Mouse (Mus musculus) NIH3T3 (cell line): Measurements from ENCODE around the gene Scgb2b27.
A peak's percentile ranks its signal among the peaks of the same experiment; 100 is the strongest.
"Not testable (repeated sequence)": the region's sequence is repeated elsewhere in the genome, so short reads cannot be mapped to it uniquely, and the experiment has no call there.

Experiments used
- DNase-seq: peaks from one replicate; pipeline ENCODE4 v3.0.0-alpha.2; 2012; ENCODE audit warnings: low read depth

Scgb2b27 gene

GRCm38 (mm10) chr7:34013842-34014241 is at the start of gene Scgb2b27:
TSS of gene Scgb2b27 (minus strand) at chr7:34013942.
- no peak for DNase-seq

- not testable (repeated sequence) for DNase-seq
These were observed 22.5 kb upstream of the Scgb2b27 start for GRCm38 (mm10) chr7:34036076-34036815.

GRCm38 (mm10) chr7:34034579-34034978 is 20.8 kb upstream of the Scgb2b27 start:
- DNase-seq, result not testable (repeated sequence)

- no peak for DNase-seq
These were observed 16.3 kb upstream of the Scgb2b27 start for GRCm38 (mm10) chr7:34030026-34030425.

- peak; percentile 72 for DNase-seq
These were observed 13.5 kb upstream of the Scgb2b27 start for GRCm38 (mm10) chr7:34027202-34027601.

- DNase-seq, result no peak
These were observed 11.9 kb upstream of the Scgb2b27 start for GRCm38 (mm10) chr7:34025641-34026040.

- DNase-seq, result not testable (repeated sequence)
These were observed 7.4 kb upstream of the Scgb2b27 start, which contains the start of gene Scgb1b27 for GRCm38 (mm10) chr7:34021183-34021582. TSS of gene Scgb1b27 (plus strand) at chr7:34021483.

GRCm38 (mm10) chr7:33982281-33982680 is 31.5 kb downstream of the Scgb2b27 start:
- peak; percentile 71 for DNase-seq
